Mouse (Mus musculus): Measurements from ENCODE around the gene Gpatch4.

DNA sequence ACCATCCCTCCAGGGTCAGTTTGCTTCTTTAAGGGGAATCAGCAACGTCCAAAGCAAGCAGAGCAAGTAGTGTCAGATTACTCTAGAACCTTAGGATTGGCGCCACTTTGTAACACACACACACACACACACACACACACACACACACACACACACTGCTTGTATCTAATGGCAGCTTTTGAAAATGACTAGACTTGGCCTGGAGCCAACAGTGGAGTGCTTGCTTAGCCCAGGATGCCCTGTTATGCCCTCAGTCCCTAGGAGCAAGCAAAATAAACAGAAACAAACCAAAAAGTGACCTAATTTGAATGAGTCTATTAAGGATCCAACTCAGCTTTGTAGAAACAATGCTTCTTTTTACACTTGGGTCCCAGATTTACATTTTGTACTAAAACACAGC, 25.5 kb downstream of the Gpatch4 start:
- no peak for TF ChIP-seq POLR2A (IDR thresholded peaks at IDR 0.05; ENCODE audit: insufficient read depth, low read length)
- no peak for TF ChIP-seq CTCF (IDR thresholded peaks at IDR 0.05; ENCODE audit: low read depth, low read length)
- TF ChIP-seq EP300 (IDR thresholded peaks at IDR 0.05; ENCODE audit: insufficient read depth, low read depth, low read length) = no peak

All from ES-Bruce4 (cell line).